In the genomic region with DNA sequence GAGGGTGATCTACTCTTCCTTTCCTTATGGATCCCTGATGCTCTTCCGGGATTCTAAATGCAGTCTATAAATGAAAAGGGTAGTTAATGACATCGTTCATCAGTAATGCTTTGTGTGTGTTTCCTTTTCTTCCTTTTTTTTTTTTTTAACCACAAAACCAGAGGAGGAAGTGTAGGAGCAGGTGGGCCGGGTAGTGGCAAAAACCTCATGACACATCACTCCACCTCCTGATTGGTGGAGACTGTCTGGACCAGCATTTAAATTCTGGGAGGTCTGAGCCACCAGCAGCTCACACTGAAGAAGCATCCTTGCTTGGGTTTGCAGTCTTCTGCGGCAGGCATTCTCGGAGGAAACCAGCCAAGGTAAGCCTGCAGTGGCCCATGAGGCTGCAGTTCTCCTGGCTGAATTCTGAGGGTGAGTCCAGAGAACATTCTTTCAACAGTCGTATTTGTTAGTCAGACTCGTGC, we compare ENCODE assay signal across 9 mouse cellular contexts. TPM values are rescaled to one million over a fixed set of nuclear protein-coding genes. Genes with fewer than 3 reads are reported as not detected.
DNase-seq lines count a peak whose midpoint lies in the region; ATAC-seq and TF ChIP-seq lines count a peak whose summit lies in the region.
"Had no signal": no experiment of that assay in that cellular context is flagged by ENCODE, and none has a peak within 500 bp of the region (broad histone marks: within the 10 kb centered on the region; RNA-seq: fewer than 3 reads in every experiment).

Spp1 (plus strand) TSS at position 284 of the 467 bp plus-strand sequence.

- POLR2A ChIA-PET in Patski (lab: Charles Lee): interaction anchor here (0.6 to 6.0 kb wide), 8 partner anchors 10 to 481 kb away, joined by 3 to 56 read pairs (median 15); no protein-coding TSS in a partner anchor

- 51% methylated on average over 7 of the region's 7 CpGs for WGBS in intestine, embryonic 15.5 days
- 77% methylated on average over 7 of the region's 7 CpGs for WGBS in midbrain, postnatal 0 days

- no peak within 1 kb of the TSS for H3K4me2 ChIP-seq in intestine, embryonic 15.5 days (replicated peaks)
- H3K4me2 ChIP-seq in midbrain, postnatal 0 days (ENCODE audit: low read depth, low read length, poor library complexity, severe bottlenecking): no peak within 1 kb of the TSS
- H3K4me2 ChIP-seq: hindbrain, embryonic 15.5 days had no signal

- no peaks in the 10 kb centered on the region for H3K9me3 ChIP-seq in intestine, embryonic 15.5 days
- no peaks in the 10 kb centered on the region for H3K9me3 ChIP-seq in midbrain, postnatal 0 days (ENCODE audit: low read length)
- H3K9me3 ChIP-seq: hindbrain, embryonic 15.5 days had no signal

- peak; percentile 85 for ATAC-seq in Patski
- no peak for ATAC-seq in intestine, embryonic 15.5 days
- ATAC-seq in midbrain, postnatal 0 days (ENCODE audit: low FRiP score): no peak
- no peak for ATAC-seq in megakaryocyte-erythroid progenitor cell, adult 5-6 weeks (replicated peaks; ENCODE audit: low FRiP score, low TSS enrichment, poor library complexity, severe bottlenecking)

- H3K9ac ChIP-seq in intestine, embryonic 15.5 days: no peak within 1 kb of the TSS
- H3K9ac ChIP-seq in midbrain, postnatal 0 days (replicated peaks; ENCODE audit: low read length, poor library complexity, severe bottlenecking): no peak within 1 kb of the TSS
- H3K9ac ChIP-seq: hindbrain, embryonic 15.5 days had no signal

- DNase-seq in left cerebral cortex, adult 8-10 months (ENCODE audit: low spot score in 2 of 2): no peak
- no peak for DNase-seq in left cerebral cortex, postnatal 14 days (ENCODE audit: low spot score in 2 of 2)
- DNase-seq in Patski (ENCODE audit: low read depth, low spot score): no peak
- DNase-seq in midbrain, postnatal 0 days (ENCODE audit: low spot score): no peak
- DNase-seq in cerebellum, adult 11-12 months: no peak
- no peak for DNase-seq in cerebellum, adult 9-11 months

- no peaks in the 10 kb centered on the region for H3K27me3 ChIP-seq in Patski
- H3K27me3 ChIP-seq in intestine, embryonic 15.5 days (replicated peaks): no peaks in the 10 kb centered on the region
- H3K27me3 ChIP-seq in midbrain, postnatal 0 days (ENCODE audit: insufficient read depth, low read length): no peaks in the 10 kb centered on the region
- H3K27me3 ChIP-seq: hindbrain, embryonic 15.5 days had no signal

- intact Hi-C loops in left cerebral cortex, postnatal 14 days (cut with DNase I): loop anchor here (5.0 kb wide), 2 partner anchors 78 to 93 kb away; no protein-coding TSS in a partner anchor

- H3K4me3 ChIP-seq in intestine, embryonic 15.5 days (replicated peaks): no peak within 1 kb of the TSS
- no peak within 1 kb of the TSS for H3K4me3 ChIP-seq in midbrain, postnatal 0 days (ENCODE audit: low read depth, low read length)
- H3K4me3 ChIP-seq: hindbrain, embryonic 15.5 days had no signal

- no peaks in the 10 kb centered on the region for H3K36me3 ChIP-seq in intestine, embryonic 15.5 days
- no peaks in the 10 kb centered on the region for H3K36me3 ChIP-seq in midbrain, postnatal 0 days (ENCODE audit: insufficient read depth, low read length)
- H3K36me3 ChIP-seq: hindbrain, embryonic 15.5 days had no signal

- H3K4me1 ChIP-seq in intestine, embryonic 15.5 days (replicated peaks): 0 out of 2 replicates have a peak, but pooled peaks cover 6% of the 10 kb centered on the region
- no peaks in the 10 kb centered on the region for H3K4me1 ChIP-seq in midbrain, postnatal 0 days (ENCODE audit: insufficient read depth, low read length)
- H3K4me1 ChIP-seq: hindbrain, embryonic 15.5 days had no signal

- no peak within 1 kb of the TSS for H3K27ac ChIP-seq in intestine, embryonic 15.5 days
- H3K27ac ChIP-seq in midbrain, postnatal 0 days (ENCODE audit: low read depth, low read length): no peak within 1 kb of the TSS
- H3K27ac ChIP-seq: hindbrain, embryonic 15.5 days had no signal

- TF ChIP-seq CTCF in Patski (IDR thresholded peaks at IDR 0.05): no peak
- TF ChIP-seq CTCF in midbrain, postnatal 0 days (IDR thresholded peaks at IDR 0.05): no peak

- CTCF ChIA-PET in Patski (lab: Charles Lee): interaction anchor here (1.0 to 6.6 kb wide), 14 partner anchors 8 to 99 kb away, joined by 3 to 115 read pairs (median 5); no protein-coding TSS in a partner anchor

- in situ Hi-C loops in Patski (cut with MboI; ENCODE audit: low pct_unique_long_range_greater_than_20kb): loop anchor here (5.0 kb wide), 1 partner anchor 33 kb away; no protein-coding TSS in a partner anchor

RNA-seq across cellular contexts. Expression of gene Spp1, which starts in this region (rescaled TPM):
- 10 to 100 TPM; 13.9 to 18.3 (median 15.7) TPM for total RNA-seq in left cerebral cortex, adult 8-10 months (2022)
- 1 to 10 TPM; 7.5 TPM for total RNA-seq in left cerebral cortex, postnatal 14 days (2021)
- polyA plus RNA-seq in Patski (2021): 39,380 TPM
- polyA plus RNA-seq in intestine, embryonic 15.5 days (2015; fragmentation: Nextera tagmentation; extraction: Ambion mirVana): 78.0 and 101 TPM in 2 replicates
- 14.3 and 18.4 TPM in 2 replicates for total RNA-seq in midbrain, postnatal 0 days (2014; rRNA removed)
- 25.9 and 31.2 TPM in 2 replicates for polyA plus RNA-seq in midbrain, postnatal 0 days (2015; fragmentation: Nextera tagmentation; extraction: Ambion mirVana)
- not detected in 2 replicates for total RNA-seq in megakaryocyte-erythroid progenitor cell, adult 5-6 weeks (2014; fragmentation: Nextera tagmentation)
- 0.76 TPM in 1 of 2 replicates, not detected in the other for total RNA-seq in megakaryocyte-erythroid progenitor cell, adult 5-6 weeks (2017)

Comparison
In these comparisons a context has a peak if more than half of its experiments do, and no peak if none do; other contexts are left out.
1. RNA of gene Spp1 (polyA plus RNA-seq): 39,380 TPM in Patski (single experiment); 78.0 to 101 TPM in intestine, embryonic 15.5 days and 25.9 to 31.2 TPM in midbrain, postnatal 0 days; every median in the first group is over 100 times any median in the second.